Mouse (Mus musculus) olfactory bulb, adult 2 months (tissue): ENCODE results near the gene Gm5244. TPM values are rescaled to one million over a fixed set of nuclear protein-coding genes. Genes with fewer than 3 reads are reported as not detected.

Experiments
- H3K27ac ChIP-seq: fragments of 200-500 bp; 2 replicates; pipeline ENCODE4 v1.5.1; 2012; ENCODE audit warnings: low read depth, low read length; ENCODE audit not compliant: insufficient read depth
- H3K4me1 ChIP-seq: fragments of 200-500 bp; 2 replicates; pipeline ENCODE4 v1.6.1; 2012; ENCODE audit warnings: low read length; ENCODE audit not compliant: control insufficient read depth, insufficient read depth
- H3K4me3 ChIP-seq: fragments of 200-500 bp; 2 replicates; pipeline ENCODE4 v1.5.1; 2012; ENCODE audit warnings: mild to moderate bottlenecking, low read depth, low read length, moderate library complexity; ENCODE audit not compliant: insufficient read depth
- CTCF ChIP-seq: fragments of 200-500 bp; IDR thresholded peaks from 2 replicates; pipeline ENCODE4 v1.5.1; 2012; ENCODE audit warnings: low read depth, mild to moderate bottlenecking, low read length, moderate library complexity; ENCODE audit not compliant: insufficient read depth
- POLR2A ChIP-seq: fragments of 200-500 bp; IDR thresholded peaks from 2 replicates; pipeline ENCODE4 v1.6.1; 2012; ENCODE audit warnings: mild to moderate bottlenecking, low read depth, low read length, moderate library complexity; ENCODE audit not compliant: insufficient read depth
- WGBS: fragments of 180-500 bp; shearing (Covaris S2); methylation state at CpG from one replicate; pipeline ENCODE4 v1.1.7; 2018; 5-methylcytosine and 5-hydroxymethylcytosine counted together
- polyA plus RNA-seq: library from polyadenylated mRNA; stranded (reverse); fragments of >200 nt; gene quantifications from 2 replicates; pipeline ENCODE4 v1.2.4, GENCODE M21; 2012; ENCODE audit warnings: low replicate concordance; ENCODE audit not compliant: missing spikeins, insufficient read depth, insufficient read length

Gene Gm5244
- polyA plus RNA-seq, 1 experiment: not detected

GRCm38 (mm10) chr19:12883555-12883954 is 37.1 kb downstream of the Gm5244 start, which contains the start of gene Olfr1445:
Olfr1445 (plus strand) TSS chr19:12883855.
- TF ChIP-seq POLR2A (no peak), CTCF (no peak)
- Histone ChIP-seq H3K4me3 (no peak within 1 kb of the TSS), H3K4me1 (no peaks in the 10 kb centered on the region), H3K27ac (no peak within 1 kb of the TSS)
- WGBS: 90% methylated on average over 2 of the region's 2 CpGs

- Histone ChIP-seq H3K4me3 (no peak within 1 kb of the TSS), H3K27ac (no peak within 1 kb of the TSS)
Measured at GRCm38 (mm10) chr19:12893424-12893823, 46.9 kb downstream of the Gm5244 start, which contains the start of gene Olfr1446. Olfr1446 (minus strand) TSS chr19:12893524.

More at GRCm38 (mm10) chr19:12893424-12893823, 46.9 kb downstream of the Gm5244 start, which contains the start of gene Olfr1446:
- 88% methylated on average over 1 of the region's 1 CpGs for WGBS
- no peaks in the 10 kb centered on the region for H3K4me1 ChIP-seq
- TF ChIP-seq POLR2A (no peak), CTCF (no peak)

Other genes with a start within 250 kb of the Gm5244 start
- not detected in 2 replicates for gene Gm4952, start 246.7 kb upstream of the Gm5244 start, polyA plus RNA-seq
- gene Glyat, start 213.4 kb upstream of the Gm5244 start, polyA plus RNA-seq: not detected in 2 replicates
- not detected in 2 replicates for gene Olfr1442, start 176.2 kb upstream of the Gm5244 start, polyA plus RNA-seq
- gene Olfr1443, start 168.6 kb upstream of the Gm5244 start, polyA plus RNA-seq: not detected in 2 replicates
- not detected in 2 replicates for gene Keg1, start 150.9 kb upstream of the Gm5244 start, polyA plus RNA-seq
- not detected in 2 replicates for gene Cntf, start 81.0 kb upstream of the Gm5244 start, polyA plus RNA-seq
- gene Zfp91, start 50.6 kb upstream of the Gm5244 start, polyA plus RNA-seq: 94.6 and 138 TPM in 2 replicates
- not detected in 2 replicates for gene Lpxn, start 50.5 kb upstream of the Gm5244 start, polyA plus RNA-seq
- not detected in 2 replicates for gene Olfr1444, start 10.6 kb downstream of the Gm5244 start, polyA plus RNA-seq
- not detected in 2 replicates for gene Olfr1445, start 37.2 kb downstream of the Gm5244 start, polyA plus RNA-seq
- not detected in 2 replicates for gene Olfr1446, start 46.8 kb downstream of the Gm5244 start, polyA plus RNA-seq
- not detected in 2 replicates for gene Olfr1447, start 57.1 kb downstream of the Gm5244 start, polyA plus RNA-seq
- gene Olfr1448, start 77.7 kb downstream of the Gm5244 start, polyA plus RNA-seq: not detected in 2 replicates
- gene Olfr1449, start 84.2 kb downstream of the Gm5244 start, polyA plus RNA-seq: not detected in 2 replicates
- gene Olfr1450, start 103.6 kb downstream of the Gm5244 start, polyA plus RNA-seq: not detected in 2 replicates
- not detected in 2 replicates for gene Olfr1451, start 148.3 kb downstream of the Gm5244 start, polyA plus RNA-seq
- gene Olfr1453, start 181.6 kb downstream of the Gm5244 start, polyA plus RNA-seq: not detected in 2 replicates
- gene Olfr1454, start 213.9 kb downstream of the Gm5244 start, polyA plus RNA-seq: not detected in 2 replicates